Mouse (Mus musculus) MEL (cell line): ENCODE data around the gene Krtap22-2. TPM values are rescaled to one million over a fixed set of nuclear protein-coding genes. Genes with fewer than 3 reads are reported as not detected.
"Not testable (repeated sequence)": the region's sequence is repeated elsewhere in the genome, so short reads cannot be mapped to it uniquely, and the experiment has no call there.

Source experiments
- DNase-seq: peaks from one replicate; pipeline ENCODE4 v3.0.0; 2011; ENCODE audit warnings: low read depth, low spot score
- H3K27ac ChIP-seq: 2 replicates; pipeline ENCODE4 v1.5.1; 2012; ENCODE audit warnings: low read depth, mild to moderate bottlenecking, control low read depth, low read length, moderate library complexity; ENCODE audit not compliant: control insufficient read depth
- H3K27me3 ChIP-seq, 2 experiments: fragments of 150-350 bp in 1 of 2; sonication (generic) in 1 of 2; 2 replicates each; pipeline ENCODE4 v1.6.1; 2012; ENCODE audit warnings: low read length in 2 of 2, mild to moderate bottlenecking in 2 of 2, improper control_type of control experiment in 1 of 2, moderate library complexity in 1 of 2; ENCODE audit not compliant: insufficient read depth in 2 of 2, control insufficient read depth in 1 of 2
- H3K36me3 ChIP-seq, 2 experiments: 2 replicates each; pipeline ENCODE4 v1.6.1; 2012 to 2014; ENCODE audit warnings: low read length in 2 of 2, improper control_type of control experiment in 1 of 2, inconsistent platforms in 1 of 2, mild to moderate bottlenecking in 1 of 2; ENCODE audit not compliant: insufficient read depth in 2 of 2, control insufficient read depth in 1 of 2
- H3K4me1 ChIP-seq, 2 experiments: fragments of 150-350 bp in 1 of 2; sonication (generic) in 1 of 2; 2 replicates each; pipeline ENCODE4 v1.6.1; 2012; ENCODE audit warnings: low read length in 2 of 2, improper control_type of control experiment in 1 of 2, mild to moderate bottlenecking in 1 of 2; ENCODE audit not compliant: insufficient read depth in 2 of 2, control insufficient read depth in 1 of 2
- H3K4me3 ChIP-seq, 2 experiments: fragments of 150-350 bp in 1 of 2; sonication (generic) in 1 of 2; 2 replicates each; pipeline ENCODE4 v1.5.1; 2012; ENCODE audit warnings: low read depth in 2 of 2, low read length in 2 of 2, mild to moderate bottlenecking in 2 of 2, moderate library complexity in 2 of 2, control low read depth in 1 of 2, improper control_type of control experiment in 1 of 2; ENCODE audit not compliant: control insufficient read depth in 1 of 2, insufficient read depth in 1 of 2
- H3K79me2 ChIP-seq: 2 replicates; pipeline ENCODE4 v1.6.1; 2012; ENCODE audit warnings: mild to moderate bottlenecking, low read length, moderate library complexity; ENCODE audit not compliant: control insufficient read depth, poor library complexity, insufficient read depth
- H3K9ac ChIP-seq: 2 replicates; pipeline ENCODE4 v1.6.1; 2012; ENCODE audit warnings: low read depth, mild to moderate bottlenecking, control low read depth, low read length, moderate library complexity; ENCODE audit not compliant: control insufficient read depth, poor library complexity, severe bottlenecking
- H3K9me3 ChIP-seq: fragments of 150-350 bp; sonication (generic); replicated peaks from 2 replicates; pipeline ENCODE4 v1.6.1; 2012; ENCODE audit warnings: mild to moderate bottlenecking, low read length, improper control_type of control experiment, moderate library complexity; ENCODE audit not compliant: insufficient read depth
- BHLHE40 ChIP-seq: IDR thresholded peaks from 2 replicates; pipeline ENCODE4 v1.6.1; 2012; ENCODE audit warnings: low read depth, mild to moderate bottlenecking, inconsistent platforms, low read length, improper control_type of control experiment, borderline replicate concordance
- CHD1 ChIP-seq: IDR thresholded peaks from 2 replicates; pipeline ENCODE4 v1.6.1; 2012; ENCODE audit warnings: low read depth, mild to moderate bottlenecking, inconsistent platforms, low read length, improper control_type of control experiment
- CTCF ChIP-seq, 3 experiments: IDR thresholded peaks in 2 of 3; conservative IDR thresholded peaks in 1 of 3; 2 replicates each; pipeline ENCODE4 v1.5.1; 2011 to 2012; ENCODE audit warnings: low read length in 3 of 3, low read depth in 2 of 3, mild to moderate bottlenecking in 2 of 3, improper control_type of control experiment in 1 of 3, inconsistent platforms in 1 of 3, mixed read lengths in 1 of 3, moderate library complexity in 1 of 3; ENCODE audit not compliant: control insufficient read depth in 1 of 3, insufficient read depth in 1 of 3, poor library complexity in 1 of 3, severe bottlenecking in 1 of 3
- ELF1 ChIP-seq: IDR thresholded peaks from 2 replicates; pipeline ENCODE4 v1.6.1; 2014; ENCODE audit warnings: low read depth, mild to moderate bottlenecking, inconsistent platforms, low read length, improper control_type of control experiment, moderate library complexity
- EP300 ChIP-seq, 2 experiments: IDR thresholded peaks; 2 replicates each; pipeline ENCODE4 v1.6.1; 2011; ENCODE audit warnings: improper control_type of control experiment in 2 of 2, low read length in 2 of 2, low read depth in 1 of 2, mild to moderate bottlenecking in 1 of 2
- GABPA ChIP-seq: IDR thresholded peaks from 2 replicates; pipeline ENCODE4 v1.6.1; 2012; ENCODE audit warnings: low read depth, mild to moderate bottlenecking, inconsistent platforms, low read length, improper control_type of control experiment, moderate library complexity
- JUND ChIP-seq: IDR thresholded peaks from 2 replicates; pipeline ENCODE4 v1.6.1; 2011; ENCODE audit warnings: low read depth, mild to moderate bottlenecking, improper control_type of control experiment, low read length
- MAX ChIP-seq: IDR thresholded peaks from 2 replicates; pipeline ENCODE4 v1.6.1; 2011; ENCODE audit warnings: low read length, improper control_type of control experiment
- MAZ ChIP-seq: IDR thresholded peaks from 2 replicates; pipeline ENCODE4 v1.6.1; 2012; ENCODE audit warnings: low read depth, mild to moderate bottlenecking, inconsistent platforms, low read length, improper control_type of control experiment
- MEF2A ChIP-seq: IDR thresholded peaks from 2 replicates; pipeline ENCODE4 v1.6.1; 2014; ENCODE audit warnings: low read depth, mild to moderate bottlenecking, inconsistent platforms, low read length, improper control_type of control experiment; ENCODE audit not compliant: poor library complexity, insufficient replicate concordance, severe bottlenecking; ENCODE audit errors: extremely low read depth
- MYB ChIP-seq: IDR thresholded peaks from 2 replicates; pipeline ENCODE4 v1.6.1; 2011; ENCODE audit warnings: mild to moderate bottlenecking, low read depth, low read length, improper control_type of control experiment
- NRF1 ChIP-seq: IDR thresholded peaks from 2 replicates; pipeline ENCODE4 v1.6.1; 2014; ENCODE audit warnings: low read depth, mild to moderate bottlenecking, inconsistent platforms, low read length, improper control_type of control experiment, moderate library complexity; ENCODE audit not compliant: poor library complexity, insufficient read depth, severe bottlenecking
- POLR2A ChIP-seq, 2 experiments: IDR thresholded peaks; 2 replicates each; pipeline ENCODE4 v1.6.1; 2011 to 2012; ENCODE audit warnings: low read length in 2 of 2, mild to moderate bottlenecking in 2 of 2, control low read depth in 1 of 2, improper control_type of control experiment in 1 of 2, low read depth in 1 of 2, moderate library complexity in 1 of 2; ENCODE audit not compliant: control insufficient read depth in 1 of 2, insufficient read depth in 1 of 2, poor library complexity in 1 of 2
- POLR2AphosphoS2 ChIP-seq: IDR thresholded peaks from 2 replicates; pipeline ENCODE4 v1.6.1; 2011; ENCODE audit warnings: low read length, improper control_type of control experiment
- POLR2AphosphoS5 ChIP-seq: IDR thresholded peaks from 2 replicates; pipeline ENCODE4 v1.6.1; 2012; ENCODE audit warnings: low read depth, borderline replicate concordance, mild to moderate bottlenecking, inconsistent platforms, low read length, moderate library complexity, mixed read lengths
- TAL1 ChIP-seq: IDR thresholded peaks from 2 replicates; pipeline ENCODE4 v1.6.1; 2012; ENCODE audit warnings: mild to moderate bottlenecking, inconsistent platforms, low read length, moderate library complexity, mixed read lengths
- TBP ChIP-seq: IDR thresholded peaks from 2 replicates; pipeline ENCODE4 v1.8.0; 2011; ENCODE audit warnings: low read depth, low read length, improper control_type of control experiment
- USF2 ChIP-seq, 2 experiments: IDR thresholded peaks; 2 replicates each; pipeline ENCODE4 v1.6.1; 2011 to 2012; ENCODE audit warnings: improper control_type of control experiment in 2 of 2, low read length in 2 of 2, borderline replicate concordance in 1 of 2, inconsistent platforms in 1 of 2, low read depth in 1 of 2, mild to moderate bottlenecking in 1 of 2; ENCODE audit not compliant: insufficient read depth in 1 of 2
- ZC3H11A ChIP-seq: IDR thresholded peaks from 2 replicates; pipeline ENCODE4 v1.6.1; 2012; ENCODE audit warnings: low read depth, mild to moderate bottlenecking, inconsistent platforms, low read length, improper control_type of control experiment
- ZKSCAN1 ChIP-seq: IDR thresholded peaks from 2 replicates; pipeline ENCODE4 v1.6.1; 2012; ENCODE audit warnings: low read depth, mild to moderate bottlenecking, inconsistent platforms, low read length, improper control_type of control experiment, moderate library complexity
- ZNF384 ChIP-seq: IDR thresholded peaks from 2 replicates; pipeline ENCODE4 v1.6.1; 2012; ENCODE audit warnings: low read depth, mild to moderate bottlenecking, inconsistent platforms, low read length, improper control_type of control experiment
- polyA plus RNA-seq, 2 experiments: library from polyadenylated mRNA; stranded (reverse) in 1 of 2; unstranded in 1 of 2; fragments of >175 nt in 1 of 2; fragments of >200 nt in 1 of 2; gene quantifications; 2 replicates each; pipeline versions ENCODE4 v1.2.1 to v1.2.4; 2012; ENCODE audit warnings: low replicate concordance in 2 of 2, low read depth in 1 of 2; ENCODE audit not compliant: insufficient read length in 2 of 2, insufficient read depth in 1 of 2, missing spikeins in 1 of 2
- total RNA-seq: library from RNA; depleted of rRNA; stranded (reverse); fragments of 300-350 nt; gene quantifications from 2 replicates; pipeline ENCODE4 v1.2.3, GENCODE M21; 2012; rRNA removed

Krtap22-2 gene
- total RNA-seq (not detected in 2 replicates), polyA plus RNA-seq (not detected)

DNA sequence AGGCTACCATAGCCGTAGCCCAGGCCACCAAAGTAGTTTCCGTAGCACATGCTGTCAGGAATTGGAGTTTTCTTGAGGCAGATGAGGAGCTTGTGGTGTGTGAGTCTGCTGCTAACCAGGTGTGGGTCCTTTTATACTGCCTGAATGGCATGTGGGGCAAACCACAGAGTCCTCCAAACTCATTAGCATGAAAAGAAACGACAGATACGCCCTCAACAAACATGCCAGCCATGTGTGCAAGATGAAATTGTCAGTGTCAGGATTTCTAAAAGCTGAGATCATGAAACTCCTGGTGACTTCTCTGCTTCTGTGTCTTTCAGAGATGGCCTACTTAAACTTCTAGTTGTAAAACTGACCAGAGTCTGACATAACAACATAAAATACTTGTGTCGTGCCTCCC is at the start of gene Krtap22-2:
TSS of gene Krtap22-2 (minus strand) at position 101 of the 400 bp plus-strand sequence.
- no peaks in the 10 kb centered on the region for H3K27me3 ChIP-seq
- no peak within 1 kb of the TSS for H3K9ac ChIP-seq
- no peaks in the 10 kb centered on the region for H3K79me2 ChIP-seq
- H3K27ac ChIP-seq = peak within 1 kb of the TSS; percentile 49; the same call in 1 of the 2 replicates
- TF ChIP-seq BHLHE40 (no peak), ELF1 (no peak), POLR2AphosphoS2 (no peak), POLR2AphosphoS5 (no peak), MYB (no peak), MEF2A (no peak), ZKSCAN1 (no peak), NRF1 (no peak), MAX (no peak), EP300 (IDR thresholded peaks at IDR 0.05; ENCODE audit: low read depth in 1 of 2, low read length in 2 of 2) (no peak), TAL1 (no peak), TBP (no peak), POLR2A (IDR thresholded peaks at IDR 0.05; ENCODE audit: control insufficient read depth in 1 of 2, insufficient read depth in 1 of 2, low read depth in 1 of 2, low read length in 2 of 2, poor library complexity in 1 of 2) (no peak), CHD1 (no peak), MAZ (no peak), ZC3H11A (no peak), ZNF384 (no peak)
- H3K4me3 ChIP-seq = no peak within 1 kb of the TSS
- no peaks in the 10 kb centered on the region for H3K36me3 ChIP-seq
- no peak for DNase-seq
- no peaks in the 10 kb centered on the region for H3K4me1 ChIP-seq
- no peaks in the 10 kb centered on the region for H3K9me3 ChIP-seq

GRCm38 (mm10) chr16:89047783-89048182 is 37.2 kb upstream of the Krtap22-2 start, which contains the start of gene Krtap6-5:
Gene Krtap6-5 (minus strand): TSS chr16:89047883.
- no peaks in the 10 kb centered on the region for H3K4me1 ChIP-seq
- H3K4me3 ChIP-seq = no peak within 1 kb of the TSS
- H3K27ac ChIP-seq = no peak within 1 kb of the TSS
- no peak for TF ChIP-seq JUND
- TF ChIP-seq ZKSCAN1 = no peak
- no peak for TF ChIP-seq CTCF (IDR thresholded peaks at IDR 0.05 in 2 of 3, conservative IDR thresholded peaks at IDR 0.05 in 1 of 3; ENCODE audit: control insufficient read depth in 1 of 3, insufficient read depth in 1 of 3, low read depth in 2 of 3, low read length in 3 of 3, poor library complexity in 1 of 3, severe bottlenecking in 1 of 3)
- no peak for TF ChIP-seq BHLHE40
- no peak for TF ChIP-seq GABPA
- no peak for TF ChIP-seq POLR2A (IDR thresholded peaks at IDR 0.05; ENCODE audit: control insufficient read depth in 1 of 2, insufficient read depth in 1 of 2, low read depth in 1 of 2, low read length in 2 of 2, poor library complexity in 1 of 2)
- no peak for TF ChIP-seq USF2 (IDR thresholded peaks at IDR 0.05; ENCODE audit: borderline replicate concordance in 1 of 2, insufficient read depth in 1 of 2, low read depth in 1 of 2, low read length in 2 of 2)
- TF ChIP-seq MYB = no peak
- TF ChIP-seq, all 39 proteins: peak for 0
- H3K9ac ChIP-seq = no peak within 1 kb of the TSS
- H3K79me2 ChIP-seq = no peaks in the 10 kb centered on the region
- no peaks in the 10 kb centered on the region for H3K27me3 ChIP-seq
- DNase-seq = no peak
- H3K9me3 ChIP-seq = no peaks in the 10 kb centered on the region
- no peaks in the 10 kb centered on the region for H3K36me3 ChIP-seq

- H3K36me3 ChIP-seq, H3K9ac ChIP-seq, H3K4me1 ChIP-seq, H3K79me2 ChIP-seq, DNase-seq, H3K27me3 ChIP-seq, H3K27ac ChIP-seq, H3K9me3 ChIP-seq, H3K4me3 ChIP-seq: not testable (repeated sequence)
These were observed 30.8 kb upstream of the Krtap22-2 start, which contains the start of gene Gm10228 for GRCm38 (mm10) chr16:89041372-89041771. Gene Gm10228 (minus strand): TSS chr16:89041472.

DNA sequence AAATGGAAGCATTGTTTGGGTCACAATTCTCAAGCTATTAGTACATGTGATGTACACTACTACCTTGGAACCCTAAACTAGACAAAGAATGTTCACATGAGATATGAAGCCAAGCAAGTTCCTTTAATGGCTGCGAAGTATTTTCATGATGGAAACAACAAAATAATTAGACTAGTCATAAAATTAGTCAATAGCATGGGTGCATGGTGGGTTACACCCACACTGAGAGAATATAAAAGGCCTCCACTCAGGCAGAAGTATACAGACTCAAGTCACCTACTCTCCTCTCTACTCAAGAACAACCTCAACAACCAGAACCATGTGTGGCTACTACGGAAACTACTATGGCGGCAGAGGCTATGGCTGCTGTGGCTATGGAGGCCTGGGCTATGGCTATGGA is 20.8 kb upstream of the Krtap22-2 start, which contains the start of gene Krtap6-1:
TSS of gene Krtap6-1 (plus strand) at position 301 of the 400 bp plus-strand sequence.
- not testable (repeated sequence) for H3K36me3 ChIP-seq, H3K9me3 ChIP-seq, H3K27ac ChIP-seq, H3K27me3 ChIP-seq, H3K4me3 ChIP-seq, H3K79me2 ChIP-seq, H3K9ac ChIP-seq, DNase-seq, H3K4me1 ChIP-seq
